ENCODE assay signal across 8 mouse cellular contexts in genomic region chr7:141328373-141328990, GRCm38 (mm10). TPM values are rescaled to one million over a fixed set of nuclear protein-coding genes. Genes with fewer than 3 reads are reported as not detected.
DNase-seq lines count a peak whose midpoint lies in the region; ATAC-seq and TF ChIP-seq lines count a peak whose summit lies in the region.

No protein-coding gene starts in this region.

- H3K27me3 ChIP-seq in hindbrain, embryonic 12.5 days = no peaks in the 10 kb centered on the region
- no peaks in the 10 kb centered on the region for H3K27me3 ChIP-seq in midbrain, embryonic 16.5 days (ENCODE audit: control insufficient read depth, insufficient read depth, low read depth, low read length)

- no peak for DNase-seq in layer of hippocampus, adult 2 months (ENCODE audit: low spot score in 2 of 2)
- DNase-seq in layer of hippocampus, postnatal 14 days (ENCODE audit: low spot score in 2 of 2) = no peak
- DNase-seq in gastrocnemius, adult 8-10 months (ENCODE audit: low spot score in 2 of 2) = no peak
- no peak for DNase-seq in yolk sac, embryonic 10.5 days (ENCODE audit: low spot score)
- DNase-seq in cerebellum, adult 18-20 months = no peak

- ATAC-seq in hindbrain, embryonic 12.5 days (ENCODE audit: low FRiP score) = peak; percentile 27
- peak; percentile 23 for ATAC-seq in midbrain, embryonic 16.5 days

- H3K9ac ChIP-seq in hindbrain, embryonic 12.5 days = peak overlapping the region; percentile 92
- peak overlapping the region; percentile 96 for H3K9ac ChIP-seq in midbrain, embryonic 16.5 days (ENCODE audit: low read depth, low read length)

- peaks cover 27% of the 10 kb centered on the region for H3K36me3 ChIP-seq in hindbrain, embryonic 12.5 days
- H3K36me3 ChIP-seq in midbrain, embryonic 16.5 days (ENCODE audit: control insufficient read depth, insufficient read depth, low read length) = peaks cover 5% of the 10 kb centered on the region; the same call in 1 of the 2 replicates

- peak overlapping the region; percentile 100 for H3K27ac ChIP-seq in layer of hippocampus, adult 2 months
- H3K27ac ChIP-seq in bone marrow macrophage, adult 2 months (ENCODE audit: insufficient read depth, low read depth, low read length) = peak overlapping the region; percentile 67
- peak overlapping the region; percentile 99 for H3K27ac ChIP-seq in hindbrain, embryonic 12.5 days
- peak overlapping the region; percentile 100 for H3K27ac ChIP-seq in midbrain, embryonic 16.5 days (ENCODE audit: low read length)

- no peaks in the 10 kb centered on the region for H3K9me3 ChIP-seq in hindbrain, embryonic 12.5 days (replicated peaks)
- no peaks in the 10 kb centered on the region for H3K9me3 ChIP-seq in midbrain, embryonic 16.5 days (replicated peaks; ENCODE audit: control insufficient read depth, low read length, poor library complexity, severe bottlenecking)

- TF ChIP-seq CTCF in layer of hippocampus, adult 2 months (conservative IDR thresholded peaks at IDR 0.05) = no peak
- no peak for TF ChIP-seq CTCF in bone marrow macrophage, adult 2 months (IDR thresholded peaks at IDR 0.05; ENCODE audit: low read depth, low read length)

- TF ChIP-seq POLR2A in bone marrow macrophage, adult 2 months (IDR thresholded peaks at IDR 0.05; ENCODE audit: borderline replicate concordance, low read depth, low read length) = no peak

- H3K4me3 ChIP-seq in layer of hippocampus, adult 2 months = peak overlapping the region; percentile 87
- peak overlapping the region; percentile 85 for H3K4me3 ChIP-seq in bone marrow macrophage, adult 2 months (ENCODE audit: insufficient read depth, low read length)
- H3K4me3 ChIP-seq in hindbrain, embryonic 12.5 days = peak overlapping the region; percentile 70
- H3K4me3 ChIP-seq in midbrain, embryonic 16.5 days (ENCODE audit: low read depth, low read length) = peak overlapping the region; percentile 48

- peak overlapping the region; percentile 95 for H3K4me2 ChIP-seq in hindbrain, embryonic 12.5 days (replicated peaks)
- H3K4me2 ChIP-seq in midbrain, embryonic 16.5 days (ENCODE audit: low read length) = peak overlapping the region; percentile 44

- WGBS in hindbrain, embryonic 12.5 days = 19% methylated on average over 24 of the region's 24 CpGs
- WGBS in midbrain, embryonic 16.5 days = 15% methylated on average over 24 of the region's 24 CpGs

- H3K4me1 ChIP-seq in bone marrow macrophage, adult 2 months (ENCODE audit: control insufficient read depth, insufficient read depth, low read length) = peaks cover 17% of the 10 kb centered on the region
- peaks cover 29% of the 10 kb centered on the region for H3K4me1 ChIP-seq in hindbrain, embryonic 12.5 days
- peaks cover 30% of the 10 kb centered on the region for H3K4me1 ChIP-seq in midbrain, embryonic 16.5 days (ENCODE audit: control insufficient read depth, insufficient read depth, low read length)

RNA-seq across cellular contexts. Expression of gene Tmem80, which starts 0.9 kb away (rescaled TPM):
- 10 to 100 TPM; 32.9 to 33.7 TPM for total RNA-seq in layer of hippocampus, adult 2 months (2021)
- 10 to 100 TPM; 30.2 to 30.8 TPM for total RNA-seq in layer of hippocampus, postnatal 14 days (2021)
- 29.8 and 37.8 TPM in 2 replicates for polyA plus RNA-seq in bone marrow macrophage, adult 2 months (2012; ENCODE audit: insufficient read depth, insufficient read length, missing spikeins)
- polyA plus RNA-seq in hindbrain, embryonic 12.5 days (2016; fragmentation: Nextera tagmentation; extraction: Ambion mirVana) = 60.5 and 66.9 TPM in 2 replicates
- 53.1 and 54.7 TPM in 2 replicates for polyA plus RNA-seq in midbrain, embryonic 16.5 days (2015; fragmentation: Nextera tagmentation; extraction: Ambion mirVana)
- 10 to 100 TPM in 3 of 4 experiments, 1 to 10 TPM in 1; 9.1 to 11.5 (median 11.3) TPM for total RNA-seq in gastrocnemius, adult 8-10 months (2022)

RNA-seq across cellular contexts. Expression of gene Deaf1, which starts 1.0 kb away (rescaled TPM):
- total RNA-seq in layer of hippocampus, adult 2 months (2021) = 10 to 100 TPM; 74.1 to 77.0 TPM
- 100 to 1,000 TPM; 180 to 199 TPM for total RNA-seq in layer of hippocampus, postnatal 14 days (2021)
- 27.3 and 37.4 TPM in 2 replicates for polyA plus RNA-seq in bone marrow macrophage, adult 2 months (2012; ENCODE audit: insufficient read depth, insufficient read length, missing spikeins)
- polyA plus RNA-seq in hindbrain, embryonic 12.5 days (2016; fragmentation: Nextera tagmentation; extraction: Ambion mirVana) = 96.5 and 96.6 TPM in 2 replicates
- 211 and 237 TPM in 2 replicates for polyA plus RNA-seq in midbrain, embryonic 16.5 days (2015; fragmentation: Nextera tagmentation; extraction: Ambion mirVana)
- 10 to 100 TPM; 10.6 to 15.1 (median 12.7) TPM for total RNA-seq in gastrocnemius, adult 8-10 months (2022)

RNA-seq across cellular contexts. Expression of gene Eps8l2, which starts 10.2 kb away (rescaled TPM):
- 1 to 10 TPM; 4.9 to 5.1 TPM for total RNA-seq in layer of hippocampus, adult 2 months (2021)
- total RNA-seq in layer of hippocampus, postnatal 14 days (2021) = 1 to 10 TPM; 5.5 to 7.8 TPM
- not detected in 2 replicates for polyA plus RNA-seq in bone marrow macrophage, adult 2 months (2012; ENCODE audit: insufficient read depth, insufficient read length, missing spikeins)
- polyA plus RNA-seq in hindbrain, embryonic 12.5 days (2016; fragmentation: Nextera tagmentation; extraction: Ambion mirVana) = 2.6 and 2.7 TPM in 2 replicates
- 0.61 and 1.0 TPM in 2 replicates for polyA plus RNA-seq in midbrain, embryonic 16.5 days (2015; fragmentation: Nextera tagmentation; extraction: Ambion mirVana)
- total RNA-seq in gastrocnemius, adult 8-10 months (2022) = 1 to 10 TPM; 1.3 to 3.4 (median 2.2) TPM

RNA-seq across cellular contexts. Expression of gene Drd4, which starts 36.7 kb away (rescaled TPM):
- under 1 TPM; 0.20 to 0.23 TPM for total RNA-seq in layer of hippocampus, adult 2 months (2021)
- total RNA-seq in layer of hippocampus, postnatal 14 days (2021) = under 1 TPM; 0.31 to 0.32 TPM
- not detected in 2 replicates for polyA plus RNA-seq in bone marrow macrophage, adult 2 months (2012; ENCODE audit: insufficient read depth, insufficient read length, missing spikeins)
- polyA plus RNA-seq in hindbrain, embryonic 12.5 days (2016; fragmentation: Nextera tagmentation; extraction: Ambion mirVana) = 0.81 and 0.86 TPM in 2 replicates
- polyA plus RNA-seq in midbrain, embryonic 16.5 days (2015; fragmentation: Nextera tagmentation; extraction: Ambion mirVana) = 0.58 and 1.2 TPM in 2 replicates
- total RNA-seq in gastrocnemius, adult 8-10 months (2022) = not detected

RNA-seq across cellular contexts. Expression of gene Sct, which starts 49.5 kb away (rescaled TPM):
- not detected for total RNA-seq in layer of hippocampus, adult 2 months (2021)
- total RNA-seq in layer of hippocampus, postnatal 14 days (2021) = not detected
- not detected in 2 replicates for polyA plus RNA-seq in bone marrow macrophage, adult 2 months (2012; ENCODE audit: insufficient read depth, insufficient read length, missing spikeins)
- polyA plus RNA-seq in hindbrain, embryonic 12.5 days (2016; fragmentation: Nextera tagmentation; extraction: Ambion mirVana) = 2.4 and 2.7 TPM in 2 replicates
- polyA plus RNA-seq in midbrain, embryonic 16.5 days (2015; fragmentation: Nextera tagmentation; extraction: Ambion mirVana) = 2.4 and 2.8 TPM in 2 replicates
- total RNA-seq in gastrocnemius, adult 8-10 months (2022) = not detected

Comparison
In these comparisons a context has a peak if more than half of its experiments do, and no peak if none do; other contexts are left out.
1. RNA of gene Deaf1, which starts 1.0 kb away (total RNA-seq): 180 to 199 TPM in layer of hippocampus, postnatal 14 days and 74.1 to 77.0 TPM in layer of hippocampus, adult 2 months; 10.6 to 15.1 TPM in gastrocnemius, adult 8-10 months; every median in the first group is over 4 times any median in the second.
2. Peak in every context shown above with its lines, with median percentiles within 50 percentile points of each other: H3K27ac ChIP-seq and H3K4me3 ChIP-seq.